Mouse (Mus musculus): ENCODE results near the gene Slc6a6.

DNA sequence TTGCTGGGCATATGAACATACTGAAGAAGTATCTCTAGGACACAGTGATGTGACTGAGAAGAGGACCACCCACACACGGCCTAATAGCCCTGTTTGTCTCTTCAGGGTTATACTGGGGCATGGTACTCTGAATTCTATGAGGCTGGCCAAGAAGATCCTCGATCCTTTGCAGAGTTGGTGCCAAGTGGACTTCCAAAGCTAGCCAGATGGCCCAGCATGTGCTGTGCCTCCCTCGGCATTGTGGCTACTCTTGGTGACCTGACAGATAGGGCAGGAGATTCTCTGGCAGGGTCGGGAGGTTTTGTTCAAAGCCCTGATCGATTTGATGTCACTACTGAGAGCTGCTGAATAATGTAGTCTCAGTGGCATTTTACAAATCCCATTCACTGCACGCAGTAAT lies 4.1 kb upstream of the Slc6a6 start:
- TF ChIP-seq POLR2A (IDR thresholded peaks at IDR 0.05; ENCODE audit: control insufficient read depth, low read depth, low read length) (no peak), CTCF (IDR thresholded peaks at IDR 0.05; ENCODE audit: control insufficient read depth, insufficient read depth, insufficient replicate concordance, low read depth, low read length) (no peak)

Data from testis, adult 2 months (tissue).